ENCODE assay signal across 13 mouse cellular contexts in genomic region chr4:57140200-57140799, GRCm38 (mm10). TPM values are rescaled to one million over a fixed set of nuclear protein-coding genes. Genes with fewer than 3 reads are reported as not detected.
A peak's percentile ranks its signal among the peaks of the same experiment; 100 is the strongest.
DNase-seq lines count a peak whose midpoint lies in the region; ATAC-seq and TF ChIP-seq lines count a peak whose summit lies in the region.
"Had no signal": no experiment of that assay in that cellular context is flagged by ENCODE, and none has a peak within 500 bp of the region (broad histone marks: within the 10 kb centered on the region; RNA-seq: fewer than 3 reads in every experiment).

No protein-coding gene starts in this region.

- H3K4me2 ChIP-seq in midbrain, embryonic 13.5 days (replicated peaks): peak overlapping the region; percentile 76; the same call in 1 of the 2 replicates
- no peak overlapping the region for H3K4me2 ChIP-seq in midbrain, embryonic 11.5 days
- no peak overlapping the region; the same call in 1 of the 2 replicates for H3K4me2 ChIP-seq in stomach, postnatal 0 days (replicated peaks; ENCODE audit: low read depth)
- H3K4me2 ChIP-seq: heart, embryonic 13.5 days; liver, embryonic 12.5 days had no signal

- H3K9me3 ChIP-seq in midbrain, embryonic 13.5 days: no peaks in the 10 kb centered on the region
- no peaks in the 10 kb centered on the region for H3K9me3 ChIP-seq in midbrain, embryonic 11.5 days (ENCODE audit: control insufficient read depth, low read length)
- no peaks in the 10 kb centered on the region for H3K9me3 ChIP-seq in stomach, postnatal 0 days (ENCODE audit: control insufficient read depth, low read length)
- H3K9me3 ChIP-seq: forebrain, embryonic 13.5 days; heart, embryonic 13.5 days; liver, embryonic 12.5 days had no signal

- no peak for TF ChIP-seq EP300 in stomach, postnatal 0 days (optimal IDR thresholded peaks at IDR 0.05)

- no peak for ATAC-seq in cerebellum, adult (ENCODE audit: insufficient number of reproducible peaks, low FRiP score, low TSS enrichment)
- ATAC-seq in midbrain, embryonic 13.5 days: no peak
- no peak for ATAC-seq in midbrain, embryonic 11.5 days (ENCODE audit: low FRiP score)
- ATAC-seq in stomach, postnatal 0 days (ENCODE audit: low FRiP score, low TSS enrichment): no peak
- ATAC-seq: liver, embryonic 12.5 days had no signal

- H3K27me3 ChIP-seq in midbrain, embryonic 13.5 days: peaks cover 57% of the 10 kb centered on the region
- H3K27me3 ChIP-seq in midbrain, embryonic 11.5 days (ENCODE audit: control insufficient read depth, insufficient read depth, low read length): peaks cover 28% of the 10 kb centered on the region
- no peaks in the 10 kb centered on the region for H3K27me3 ChIP-seq in stomach, postnatal 0 days (ENCODE audit: control insufficient read depth, insufficient read depth, low read length)

- TF ChIP-seq CTCF in stomach, postnatal 0 days (IDR thresholded peaks at IDR 0.05; ENCODE audit: low read depth): no peak

- no peaks in the 10 kb centered on the region for H3K36me3 ChIP-seq in midbrain, embryonic 13.5 days
- H3K36me3 ChIP-seq in midbrain, embryonic 11.5 days (ENCODE audit: control insufficient read depth, insufficient read depth, low read length): no peaks in the 10 kb centered on the region
- H3K36me3 ChIP-seq in stomach, postnatal 0 days (ENCODE audit: control insufficient read depth, insufficient read depth, low read length): no peaks in the 10 kb centered on the region
- H3K36me3 ChIP-seq: heart, embryonic 13.5 days; liver, embryonic 12.5 days had no signal

- 23% methylated on average over 4 of the region's 4 CpGs for WGBS in midbrain, embryonic 13.5 days
- WGBS in midbrain, embryonic 11.5 days: 30% methylated on average over 4 of the region's 4 CpGs
- 39% methylated on average over 4 of the region's 4 CpGs for WGBS in stomach, postnatal 0 days

- peak; percentile 45 for DNase-seq in cerebellum, adult 9-11 months
- no peak for DNase-seq in midbrain, embryonic 11.5 days (ENCODE audit: low spot score, missing footprints)
- peak; percentile 44 for DNase-seq in mesoderm, embryonic 11.5 days (ENCODE audit: low read depth, low spot score)
- DNase-seq in stomach, postnatal 0 days (ENCODE audit: low spot score): no peak
- DNase-seq in heart, postnatal 14 days: no peak
- no peak for DNase-seq in testis, postnatal 14 days (ENCODE audit: low spot score)
- DNase-seq: B cell, adult 2 months had no signal

- no peak overlapping the region for H3K9ac ChIP-seq in midbrain, embryonic 13.5 days (replicated peaks)
- no peak overlapping the region for H3K9ac ChIP-seq in midbrain, embryonic 11.5 days (ENCODE audit: low read length)
- H3K9ac ChIP-seq in stomach, postnatal 0 days (ENCODE audit: low read length): 0 out of 2 replicates have a peak overlapping the region, but pooled peaks have one; percentile 5
- H3K9ac ChIP-seq: forebrain, embryonic 13.5 days; heart, embryonic 13.5 days; liver, embryonic 12.5 days had no signal

- intact Hi-C loops in heart, postnatal 14 days (cut with DNase I): no loop called here

- no peak overlapping the region for H3K27ac ChIP-seq in midbrain, embryonic 13.5 days
- H3K27ac ChIP-seq in midbrain, embryonic 11.5 days (ENCODE audit: low read depth, low read length): no peak overlapping the region
- H3K27ac ChIP-seq in stomach, postnatal 0 days (replicated peaks): peak overlapping the region; percentile 73
- H3K27ac ChIP-seq: forebrain, embryonic 13.5 days; heart, embryonic 13.5 days; liver, embryonic 12.5 days had no signal

- peaks cover 25% of the 10 kb centered on the region for H3K4me1 ChIP-seq in midbrain, embryonic 13.5 days (replicated peaks)
- peaks cover 15% of the 10 kb centered on the region for H3K4me1 ChIP-seq in midbrain, embryonic 11.5 days (ENCODE audit: control insufficient read depth, insufficient read depth, low read length)
- no peaks in the 10 kb centered on the region for H3K4me1 ChIP-seq in stomach, postnatal 0 days (replicated peaks; ENCODE audit: control insufficient read depth, insufficient read depth)

- H3K4me3 ChIP-seq in midbrain, embryonic 13.5 days (replicated peaks): 0 out of 2 replicates have a peak overlapping the region, but pooled peaks have one; percentile 4
- H3K4me3 ChIP-seq in midbrain, embryonic 11.5 days (ENCODE audit: low read depth, low read length): no peak overlapping the region
- H3K4me3 ChIP-seq in stomach, postnatal 0 days (ENCODE audit: low read depth, low read length): no peak overlapping the region
- H3K4me3 ChIP-seq: forebrain, embryonic 13.5 days; liver, embryonic 12.5 days had no signal

RNA-seq across cellular contexts. Expression of gene Epb41l4b, which starts 2.9 kb away (rescaled TPM):
- 1.9 and 2.3 TPM in 2 replicates for polyA plus RNA-seq in midbrain, embryonic 13.5 days (2015; fragmentation: Nextera tagmentation; extraction: Ambion mirVana)
- 0.51 and 0.70 TPM in 2 replicates for polyA plus RNA-seq in midbrain, embryonic 11.5 days (2014; fragmentation: Nextera tagmentation; extraction: Ambion mirVana)
- polyA plus RNA-seq in stomach, postnatal 0 days (2015; fragmentation: Nextera tagmentation; extraction: Ambion mirVana): 23.0 and 23.5 TPM in 2 replicates
- 1 to 10 TPM; 4.3 to 4.9 TPM for total RNA-seq in heart, postnatal 14 days (2021)
- total RNA-seq: monocyte, adult 5-6 weeks had no signal

Comparison
In these comparisons a context has a peak if more than half of its experiments do, and no peak if none do; other contexts are left out.
1. DNase-seq: peak in cerebellum, adult 9-11 months (single experiment) and mesoderm, embryonic 11.5 days (single experiment); none in midbrain, embryonic 11.5 days (single experiment), stomach, postnatal 0 days (single experiment), heart, postnatal 14 days (0 of 2) and testis, postnatal 14 days (single experiment).